Mouse (Mus musculus): ENCODE measurements around the gene Asgr2. TPM values are rescaled to one million over a fixed set of nuclear protein-coding genes. Genes with fewer than 3 reads are reported as not detected.
A peak's percentile ranks its signal among the peaks of the same experiment; 100 is the strongest.
"Not testable (repeated sequence)": the region's sequence is repeated elsewhere in the genome, so short reads cannot be mapped to it uniquely, and the experiment has no call there.

Asgr2 gene
- polyA plus RNA-seq, 1 experiment, result 2.3 TPM

DNA sequence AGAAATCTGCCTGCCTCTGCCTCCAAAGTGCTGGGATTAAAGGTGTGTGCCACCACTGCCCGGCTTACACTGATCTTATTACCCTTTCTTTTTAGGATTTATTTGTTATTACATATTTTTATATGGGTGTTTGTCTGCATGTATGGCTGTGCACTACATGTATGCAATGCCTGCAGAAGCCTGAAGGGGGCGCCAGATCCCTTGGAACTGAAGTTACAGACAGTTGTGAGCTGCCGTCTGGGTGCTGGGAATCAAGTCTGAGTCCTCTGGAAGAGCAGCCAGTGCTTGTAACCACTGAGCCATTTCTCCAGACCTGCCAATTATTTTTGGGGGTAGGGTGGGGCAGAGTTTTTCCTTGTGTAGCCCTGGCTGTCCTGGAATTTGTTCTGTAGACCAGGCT is 29.4 kb upstream of the Asgr2 start:
- H3K4me1 ChIP-seq (ENCODE audit: control insufficient read depth, insufficient read depth, low read length), result no peaks in the 10 kb centered on the region
- H3K4me3 ChIP-seq (ENCODE audit: insufficient read depth, low read length), result no peak overlapping the region
- H3K27ac ChIP-seq (ENCODE audit: insufficient read depth, low read depth, low read length), result no peak overlapping the region
- no peak for TF ChIP-seq CTCF (IDR thresholded peaks at IDR 0.05; ENCODE audit: low read depth, low read length)
- no peak for TF ChIP-seq POLR2A (IDR thresholded peaks at IDR 0.05; ENCODE audit: borderline replicate concordance, low read depth, low read length)

DNA sequence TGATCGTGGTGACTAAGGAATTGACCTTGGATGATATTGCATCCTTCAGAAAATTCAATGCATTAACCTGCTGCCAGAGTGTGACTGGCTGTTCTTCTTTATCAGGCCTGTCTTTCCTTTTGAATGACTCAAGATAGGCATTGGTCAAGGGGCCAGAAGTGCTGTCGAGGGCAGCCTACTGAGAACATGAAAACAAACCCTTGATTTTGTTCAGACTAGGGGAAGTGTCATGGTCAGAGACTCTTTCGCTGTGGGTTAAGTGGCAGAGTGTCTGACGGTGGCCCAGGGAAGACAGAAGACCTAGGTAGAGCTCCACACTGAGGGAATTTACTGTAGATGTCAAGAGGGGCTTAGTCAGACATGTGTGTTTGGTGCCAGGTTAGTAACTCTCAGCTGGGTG is 25.7 kb upstream of the Asgr2 start:
- H3K4me3 ChIP-seq (ENCODE audit: insufficient read depth, low read length), result no peak overlapping the region
- peaks cover 7% of the 10 kb centered on the region for H3K4me1 ChIP-seq (ENCODE audit: control insufficient read depth, insufficient read depth, low read length)
- H3K27ac ChIP-seq (ENCODE audit: insufficient read depth, low read depth, low read length), result no peak overlapping the region
- TF ChIP-seq POLR2A (IDR thresholded peaks at IDR 0.05; ENCODE audit: borderline replicate concordance, low read depth, low read length) (no peak), CTCF (IDR thresholded peaks at IDR 0.05; ENCODE audit: low read depth, low read length) (no peak)

DNA sequence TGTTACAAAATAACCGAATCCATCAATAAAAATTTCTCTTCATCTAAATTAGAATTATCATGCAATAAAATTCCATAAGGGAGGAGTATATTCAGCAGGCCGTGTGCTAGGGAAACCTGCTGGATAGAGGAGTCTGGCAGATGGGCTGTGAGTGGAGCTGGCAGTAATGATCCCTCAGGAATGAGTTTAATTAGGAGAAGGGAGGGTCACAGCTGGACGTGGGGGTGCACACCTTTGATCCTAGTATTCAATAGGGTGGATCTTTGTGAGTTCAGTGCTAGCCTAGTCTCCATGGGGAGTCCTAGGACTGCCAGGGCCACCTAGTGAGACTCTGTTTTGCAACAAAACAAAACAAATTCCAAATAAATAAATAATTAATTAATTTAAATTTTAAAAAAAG is 24.2 kb upstream of the Asgr2 start:
- no peak overlapping the region for H3K4me3 ChIP-seq (ENCODE audit: insufficient read depth, low read length)
- TF ChIP-seq POLR2A (IDR thresholded peaks at IDR 0.05; ENCODE audit: borderline replicate concordance, low read depth, low read length) (no peak), CTCF (IDR thresholded peaks at IDR 0.05; ENCODE audit: low read depth, low read length) (no peak)

DNA sequence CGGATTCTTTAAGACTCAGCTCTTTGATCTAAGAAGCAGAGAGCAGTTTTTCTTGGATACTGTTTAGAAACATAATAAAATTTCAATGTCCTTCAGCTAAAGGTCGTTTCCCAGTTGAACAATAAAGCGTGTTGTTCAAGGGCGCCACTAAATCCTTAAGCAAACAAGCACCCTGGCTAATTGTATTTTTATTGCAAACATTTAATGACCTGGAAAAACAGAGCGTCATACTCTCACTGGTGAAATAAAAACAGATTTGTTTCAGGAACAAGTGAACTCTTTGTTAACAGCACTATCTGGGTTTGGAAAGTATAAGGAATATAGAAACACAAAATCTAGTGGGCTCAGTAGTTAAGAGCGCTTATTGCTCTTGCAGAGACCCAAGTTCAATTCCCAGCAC is 22.4 kb upstream of the Asgr2 start:
- H3K4me1 ChIP-seq (ENCODE audit: control insufficient read depth, insufficient read depth, low read length), result peaks cover 11% of the 10 kb centered on the region
- no peak overlapping the region for H3K4me3 ChIP-seq (ENCODE audit: insufficient read depth, low read length)
- TF ChIP-seq POLR2A (IDR thresholded peaks at IDR 0.05; ENCODE audit: borderline replicate concordance, low read depth, low read length) (no peak), CTCF (IDR thresholded peaks at IDR 0.05; ENCODE audit: low read depth, low read length) (no peak)
- H3K27ac ChIP-seq (ENCODE audit: insufficient read depth, low read depth, low read length), result no peak overlapping the region

More for the DNA sequence above, 24.2 kb upstream of the Asgr2 start:
- H3K4me1 ChIP-seq (ENCODE audit: control insufficient read depth, insufficient read depth, low read length), result peaks cover 7% of the 10 kb centered on the region
- H3K27ac ChIP-seq (ENCODE audit: insufficient read depth, low read depth, low read length), result no peak overlapping the region

DNA sequence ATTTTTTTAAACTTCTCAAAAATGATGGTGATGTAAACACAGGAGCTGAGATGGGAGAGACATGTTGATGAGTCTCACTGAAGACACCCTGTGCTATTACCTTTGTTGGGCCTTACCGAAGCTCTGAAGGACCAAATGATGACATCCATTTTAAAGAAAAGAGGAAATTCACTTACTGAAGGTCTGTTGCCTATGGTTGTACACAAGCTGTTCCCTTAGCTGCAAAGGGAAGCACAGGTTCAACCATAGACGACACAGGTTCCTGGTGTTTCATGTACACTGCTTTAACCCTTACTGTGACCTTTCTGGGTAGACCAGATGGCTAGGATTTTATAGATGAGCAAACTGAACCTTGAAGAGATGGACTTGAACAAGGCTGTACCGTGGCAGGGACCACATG is 21.8 kb upstream of the Asgr2 start:
- not testable (repeated sequence) for H3K4me3 ChIP-seq (ENCODE audit: insufficient read depth, low read length); H3K27ac ChIP-seq (ENCODE audit: insufficient read depth, low read depth, low read length)
- H3K4me1 ChIP-seq (ENCODE audit: control insufficient read depth, insufficient read depth, low read length), result peaks cover 16% of the 10 kb centered on the region

DNA sequence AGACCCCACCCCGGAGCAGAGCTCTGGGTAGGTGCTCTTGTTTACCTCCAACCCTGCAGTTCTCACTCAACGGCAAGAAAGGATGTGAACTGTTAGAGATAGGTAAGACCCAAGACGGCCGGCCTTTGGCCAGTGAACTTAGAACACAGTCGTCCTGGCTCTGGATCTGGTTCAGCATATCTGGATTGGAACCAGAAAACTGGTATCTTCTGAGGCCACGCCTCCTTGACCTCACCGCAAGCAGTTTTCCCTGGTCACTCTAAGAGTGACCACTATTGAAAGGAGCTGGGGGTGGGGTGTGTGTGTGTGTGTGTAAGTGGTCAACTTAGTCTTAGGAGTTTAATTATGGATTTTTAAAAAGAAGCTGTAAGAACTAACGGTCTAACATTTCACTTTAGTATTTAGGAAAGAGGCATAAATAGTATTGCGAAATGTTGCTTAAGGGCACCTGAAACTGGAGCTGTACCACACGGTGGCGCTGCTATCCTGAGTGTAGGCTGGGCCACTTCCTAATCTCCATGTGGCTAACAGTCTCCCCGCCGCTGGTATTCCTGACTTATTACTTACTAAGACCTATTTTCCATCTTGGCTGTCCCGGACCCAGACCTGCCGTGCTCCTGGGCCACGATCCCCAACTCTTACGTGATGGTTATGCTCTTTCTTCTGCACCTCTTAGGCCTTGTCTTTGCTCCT is 17.9 kb upstream of the Asgr2 start:
- no peak overlapping the region; the same call in 1 of the 2 replicates for H3K27ac ChIP-seq (ENCODE audit: insufficient read depth, low read depth, low read length)
- H3K4me1 ChIP-seq (ENCODE audit: control insufficient read depth, insufficient read depth, low read length), result peaks cover 29% of the 10 kb centered on the region
- TF ChIP-seq POLR2A (IDR thresholded peaks at IDR 0.05; ENCODE audit: borderline replicate concordance, low read depth, low read length) (no peak), CTCF (IDR thresholded peaks at IDR 0.05; ENCODE audit: low read depth, low read length) (peak; percentile 91)
- no peak overlapping the region for H3K4me3 ChIP-seq (ENCODE audit: insufficient read depth, low read length)

DNA sequence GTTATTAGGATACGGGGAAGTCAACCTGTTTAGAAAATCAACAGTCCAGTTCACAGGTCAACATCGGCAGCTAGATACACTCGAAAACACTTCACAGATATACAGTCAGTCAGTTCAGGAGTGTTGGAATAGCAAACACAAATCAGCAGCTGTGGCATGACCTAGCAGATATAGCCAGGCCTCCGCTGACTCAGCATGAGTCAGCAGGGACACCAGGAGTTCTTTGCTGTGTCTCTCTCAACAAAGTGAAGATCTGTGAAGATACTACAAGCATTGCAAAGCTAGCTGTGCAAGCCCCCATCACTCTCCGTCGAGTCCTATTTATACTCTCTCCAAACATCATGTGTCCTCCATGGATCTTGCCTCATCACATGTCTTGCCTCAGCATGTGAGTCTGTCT is 16.9 kb upstream of the Asgr2 start:
- Histone ChIP-seq H3K27ac (ENCODE audit: insufficient read depth, low read depth, low read length) (peak overlapping the region; percentile 45), H3K4me3 (ENCODE audit: insufficient read depth, low read length) (no peak overlapping the region), H3K4me1 (ENCODE audit: control insufficient read depth, insufficient read depth, low read length) (peaks cover 39% of the 10 kb centered on the region)
- TF ChIP-seq CTCF (IDR thresholded peaks at IDR 0.05; ENCODE audit: low read depth, low read length) (no peak), POLR2A (IDR thresholded peaks at IDR 0.05; ENCODE audit: borderline replicate concordance, low read depth, low read length) (no peak)

DNA sequence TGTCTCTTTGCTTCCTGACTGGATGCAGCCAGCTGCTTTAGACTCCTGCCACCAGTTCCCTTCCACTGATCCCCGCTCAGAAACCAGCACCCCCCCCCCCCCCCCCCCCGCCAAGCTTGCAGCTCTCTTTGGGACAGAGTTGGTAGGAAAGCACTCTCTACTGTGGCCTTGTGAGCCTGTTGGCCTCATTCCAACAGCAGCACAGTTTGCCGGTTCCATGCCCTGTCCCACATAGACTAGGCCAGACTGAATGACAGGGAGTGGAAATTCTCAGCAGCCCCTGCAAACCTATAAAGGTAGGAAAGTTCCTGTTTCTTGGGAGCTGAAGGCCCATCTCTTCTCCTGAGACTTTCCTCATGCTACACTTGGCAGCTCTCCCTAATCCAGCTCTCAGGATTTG is 15.0 kb upstream of the Asgr2 start:
- Histone ChIP-seq H3K27ac (ENCODE audit: insufficient read depth, low read depth, low read length) (no peak overlapping the region), H3K4me1 (ENCODE audit: control insufficient read depth, insufficient read depth, low read length) (peaks cover 48% of the 10 kb centered on the region), H3K4me3 (ENCODE audit: insufficient read depth, low read length) (no peak overlapping the region)
- TF ChIP-seq CTCF (IDR thresholded peaks at IDR 0.05; ENCODE audit: low read depth, low read length) (no peak), POLR2A (IDR thresholded peaks at IDR 0.05; ENCODE audit: borderline replicate concordance, low read depth, low read length) (no peak)

DNA sequence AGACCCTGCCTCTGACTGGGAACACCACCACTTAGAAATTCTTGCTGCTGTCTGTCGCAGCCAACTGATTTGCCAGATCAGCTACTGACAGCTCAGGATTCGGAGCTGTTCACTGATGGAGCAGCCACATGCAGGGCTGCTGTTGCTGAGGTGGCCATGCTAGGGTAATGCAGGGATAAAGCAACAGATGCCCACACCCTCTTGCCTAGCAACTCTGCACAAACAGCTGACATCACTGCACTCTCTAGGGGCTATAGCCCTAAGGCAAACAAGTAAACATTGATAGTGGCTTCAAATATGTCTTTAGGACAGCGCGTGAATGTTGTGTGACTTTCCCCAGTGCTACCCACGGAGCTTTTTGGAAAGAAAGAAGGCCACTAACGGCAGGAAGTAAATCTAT is 13.3 kb upstream of the Asgr2 start:
- Histone ChIP-seq H3K27ac (ENCODE audit: insufficient read depth, low read depth, low read length) (no peak overlapping the region), H3K4me3 (ENCODE audit: insufficient read depth, low read length) (no peak overlapping the region), H3K4me1 (ENCODE audit: control insufficient read depth, insufficient read depth, low read length) (peaks cover 64% of the 10 kb centered on the region)
- TF ChIP-seq POLR2A (IDR thresholded peaks at IDR 0.05; ENCODE audit: borderline replicate concordance, low read depth, low read length), result no peak
- TF ChIP-seq CTCF (IDR thresholded peaks at IDR 0.05; ENCODE audit: low read depth, low read length), result no peak

DNA sequence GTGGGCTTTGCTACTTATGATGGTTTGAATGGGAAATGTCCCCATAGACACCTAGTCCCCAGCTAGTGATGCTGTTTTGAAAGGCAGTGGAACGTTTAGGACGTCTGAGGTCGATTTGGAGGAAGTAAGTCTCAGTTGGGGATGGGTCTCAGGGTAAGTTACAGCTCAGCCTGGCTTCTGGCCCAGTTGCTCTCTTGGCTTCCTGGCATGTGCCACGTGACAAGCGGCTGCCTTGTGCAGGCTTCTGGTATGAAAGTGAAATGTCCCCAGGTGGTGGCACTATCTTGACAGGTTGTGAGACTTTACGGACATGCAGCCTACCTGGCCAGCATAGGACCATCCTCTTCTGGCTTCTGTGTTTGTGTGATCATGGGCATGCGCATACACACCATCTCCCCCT is 12.5 kb upstream of the Asgr2 start:
- Histone ChIP-seq H3K27ac (ENCODE audit: insufficient read depth, low read depth, low read length) (peak overlapping the region; percentile 27; the same call in 1 of the 2 replicates), H3K4me3 (ENCODE audit: insufficient read depth, low read length) (no peak overlapping the region), H3K4me1 (ENCODE audit: control insufficient read depth, insufficient read depth, low read length) (peaks cover 67% of the 10 kb centered on the region)
- TF ChIP-seq CTCF (IDR thresholded peaks at IDR 0.05; ENCODE audit: low read depth, low read length) (no peak), POLR2A (IDR thresholded peaks at IDR 0.05; ENCODE audit: borderline replicate concordance, low read depth, low read length) (no peak)
